Mouse (Mus musculus) heart, postnatal 0 days (tissue): ENCODE measurements at regions not wholly inside any gene's neighbourhood (a gene's known extent, or its start where the extent isn't known, plus 50 kb on each side); places are given as distances from the start of the nearest gene placed in this dataset.

ENCODE experiments used
- ATAC-seq: fragments of 200-750 bp; cut with Nextera tagmentation; 2 replicates; pipeline ENCODE4 v1.8.0; 2017; ENCODE audit warnings: low read depth, moderate number of reproducible peaks, moderate library complexity; ENCODE audit not compliant: insufficient read depth
- DNase-seq: peaks from one replicate; pipeline ENCODE4 v3.0.0-alpha.2; 2016; ENCODE audit warnings: low spot score
- H3K27ac ChIP-seq: fragments of 300-500 bp; sonication (generic); 2 replicates; pipeline ENCODE4 v1.5.1; 2014; ENCODE audit warnings: low read depth, mild to moderate bottlenecking
- H3K27me3 ChIP-seq: fragments of 300-500 bp; sonication (generic); 2 replicates; pipeline ENCODE4 v1.6.1; 2014; ENCODE audit warnings: low read length, mixed read lengths; ENCODE audit not compliant: control insufficient read depth, insufficient read depth
- H3K36me3 ChIP-seq: fragments of 300-500 bp; sonication (generic); replicated peaks from 2 replicates; pipeline ENCODE4 v1.6.1; 2014; ENCODE audit warnings: low read length, mixed read lengths; ENCODE audit not compliant: control insufficient read depth, insufficient read depth
- H3K4me1 ChIP-seq: fragments of 300-500 bp; sonication (generic); 2 replicates; pipeline ENCODE4 v1.6.1; 2014; ENCODE audit warnings: antibody characterized with exemption; ENCODE audit not compliant: control insufficient read depth, insufficient read depth
- H3K4me2 ChIP-seq: fragments of 300-500 bp; sonication (generic); 2 replicates; pipeline ENCODE4 v1.6.1; 2014; ENCODE audit warnings: low read depth, mild to moderate bottlenecking, low read length, moderate library complexity
- H3K4me3 ChIP-seq: fragments of 300-500 bp; sonication (generic); 2 replicates; pipeline ENCODE4 v1.5.1; 2014; ENCODE audit warnings: low read depth, low read length
- H3K9ac ChIP-seq: fragments of 300-500 bp; sonication (generic); replicated peaks from 2 replicates; pipeline ENCODE4 v1.6.1; 2014; ENCODE audit warnings: low read depth, low read length, mixed read lengths
- H3K9me3 ChIP-seq: fragments of 300-500 bp; sonication (generic); replicated peaks from 2 replicates; pipeline ENCODE4 v1.6.1; 2016; ENCODE audit warnings: low read length; ENCODE audit not compliant: control insufficient read depth
- CTCF ChIP-seq: IDR thresholded peaks from 2 replicates; pipeline ENCODE4 v1.5.1; 2016; ENCODE audit warnings: antibody characterized with exemption, control low read depth, low read depth
- EP300 ChIP-seq: IDR thresholded peaks from 2 replicates; pipeline ENCODE4 v1.6.1; 2016; ENCODE audit warnings: antibody characterized with exemption, low read depth
- WGBS: fragments of 180-500 bp; shearing (Covaris S2); extraction: QIAGEN DNeasy Blood & Tissue Kit; methylation state at CpG from one replicate; pipeline ENCODE4 v1.1.7; 2014; 5-methylcytosine and 5-hydroxymethylcytosine counted together

- TF ChIP-seq CTCF = no peak
- no peak for TF ChIP-seq EP300
- no peaks in the 10 kb centered on the region for H3K27me3 ChIP-seq
- H3K27ac ChIP-seq = no peak overlapping the region
- peaks cover 2% of the 10 kb centered on the region; the same call in 1 of the 2 replicates for H3K9me3 ChIP-seq
- DNase-seq (no peak), ATAC-seq (no peak)
- no peaks in the 10 kb centered on the region for H3K36me3 ChIP-seq
- 68% methylated on average over 4 of the region's 4 CpGs for WGBS
- no peak overlapping the region for H3K9ac ChIP-seq
- no peak overlapping the region for H3K4me3 ChIP-seq
- no peak overlapping the region for H3K4me2 ChIP-seq
- H3K4me1 ChIP-seq = no peaks in the 10 kb centered on the region
These were observed 409.1 kb upstream of the Gm10131 start for GRCm38 (mm10) chr8:34520664-34521063.

- WGBS = 61% methylated on average over 4 of the region's 4 CpGs
- H3K4me3 ChIP-seq = no peak overlapping the region
- peaks cover 5% of the 10 kb centered on the region; the same call in 1 of the 2 replicates for H3K9me3 ChIP-seq
- H3K4me1 ChIP-seq = no peaks in the 10 kb centered on the region
- no peaks in the 10 kb centered on the region for H3K36me3 ChIP-seq
- ATAC-seq (no peak), DNase-seq (no peak)
- no peak overlapping the region for H3K9ac ChIP-seq
- H3K4me2 ChIP-seq = no peak overlapping the region
- TF ChIP-seq CTCF = no peak
- TF ChIP-seq EP300 = no peak
- no peak overlapping the region for H3K27ac ChIP-seq
- H3K27me3 ChIP-seq = no peaks in the 10 kb centered on the region
These were observed 402.0 kb upstream of the Gm10131 start for GRCm38 (mm10) chr8:34513459-34514090.

GRCm38 (mm10) chr8:34505829-34506555, 394.5 kb upstream of the Gm10131 start:
- 49% methylated on average over 15 of the region's 15 CpGs for WGBS
- ATAC-seq (no peak), DNase-seq (no peak)
- 0 out of 2 replicates have a peak, but pooled peaks cover 4% of the 10 kb centered on the region for H3K4me1 ChIP-seq
- no peaks in the 10 kb centered on the region for H3K36me3 ChIP-seq
- no peak overlapping the region for H3K4me3 ChIP-seq
- no peak overlapping the region for H3K9ac ChIP-seq
- no peaks in the 10 kb centered on the region for H3K9me3 ChIP-seq
- TF ChIP-seq CTCF = no peak
- TF ChIP-seq EP300 = no peak
- no peaks in the 10 kb centered on the region for H3K27me3 ChIP-seq
- no peak overlapping the region for H3K4me2 ChIP-seq
- no peak overlapping the region for H3K27ac ChIP-seq

- TF ChIP-seq EP300 = no peak
- TF ChIP-seq CTCF = no peak
- 66% methylated on average over 7 of the region's 7 CpGs for WGBS
- no peak overlapping the region for H3K4me3 ChIP-seq
These were observed 393.6 kb upstream of the Gm10131 start for GRCm38 (mm10) chr8:34505102-34505501.

GRCm38 (mm10) chr8:34502606-34503162, 391.1 kb upstream of the Gm10131 start:
- DNase-seq (peak; percentile 19), ATAC-seq (no peak)
- TF ChIP-seq CTCF (no peak), EP300 (no peak)
- no peak overlapping the region for H3K9ac ChIP-seq
- WGBS = 17% methylated on average over 1 of the region's 1 CpGs
- H3K27ac ChIP-seq = no peak overlapping the region
- H3K4me3 ChIP-seq = no peak overlapping the region
- no peaks in the 10 kb centered on the region for H3K9me3 ChIP-seq
- H3K4me2 ChIP-seq = no peak overlapping the region
- no peaks in the 10 kb centered on the region for H3K27me3 ChIP-seq
- H3K36me3 ChIP-seq = no peaks in the 10 kb centered on the region
- H3K4me1 ChIP-seq = 0 out of 2 replicates have a peak, but pooled peaks cover 4% of the 10 kb centered on the region

More at GRCm38 (mm10) chr8:34505102-34505501, 393.6 kb upstream of the Gm10131 start:
- Histone ChIP-seq H3K27ac (no peak overlapping the region), H3K4me2 (no peak overlapping the region), H3K36me3 (no peaks in the 10 kb centered on the region), H3K27me3 (no peaks in the 10 kb centered on the region), H3K4me1 (0 out of 2 replicates have a peak, but pooled peaks cover 4% of the 10 kb centered on the region), H3K9ac (no peak overlapping the region), H3K9me3 (no peaks in the 10 kb centered on the region)
- DNase-seq (no peak), ATAC-seq (no peak)
